Mouse (Mus musculus) embryonic fibroblast, embryonic 13.5 days (primary cell): ENCODE measurements at regions not wholly inside any gene's neighbourhood (a gene's known extent, or its start where the extent isn't known, plus 50 kb on each side); places are given as distances from the start of the nearest gene placed in this dataset.

Experiments used
- CTCF ChIP-seq: IDR thresholded peaks from 2 replicates; pipeline ENCODE4 v1.5.1; 2011; ENCODE audit warnings: mild to moderate bottlenecking, control low read depth, low read length, moderate library complexity, borderline replicate concordance; ENCODE audit not compliant: insufficient read depth
- POLR2A ChIP-seq: IDR thresholded peaks from 2 replicates; pipeline ENCODE4 v1.6.1; 2011; ENCODE audit warnings: low read depth, mild to moderate bottlenecking, control low read depth, low read length, moderate library complexity

DNA sequence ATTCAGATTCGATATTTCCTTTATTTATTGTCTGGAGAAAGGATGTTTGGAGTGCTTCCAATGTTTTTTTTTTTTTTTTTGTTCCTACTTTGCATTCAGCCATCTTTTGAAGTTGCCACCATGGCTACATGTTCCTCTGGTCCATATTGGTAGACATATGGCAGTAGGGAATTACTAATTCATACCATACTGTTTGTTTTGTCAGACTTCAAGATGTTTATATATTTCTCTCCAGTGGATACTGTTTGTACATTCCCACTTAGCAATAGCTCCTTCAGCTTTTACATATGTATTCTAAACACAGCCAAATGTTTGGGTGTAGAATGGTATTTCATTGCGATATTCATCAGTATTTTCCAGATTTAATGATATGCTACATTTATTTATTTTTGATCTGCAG lies 201.6 kb upstream of the Adgra3 start:
- TF ChIP-seq POLR2A = no peak
- TF ChIP-seq CTCF = no peak
